Mouse (Mus musculus) brain, adult 2 months (tissue): ENCODE results near the gene Wdr75.

Experiments
- DNase-seq: peaks from one replicate; pipeline ENCODE4 v3.0.0; 2011; ENCODE audit warnings: low read depth, low spot score

Gene Wdr75

DNA sequence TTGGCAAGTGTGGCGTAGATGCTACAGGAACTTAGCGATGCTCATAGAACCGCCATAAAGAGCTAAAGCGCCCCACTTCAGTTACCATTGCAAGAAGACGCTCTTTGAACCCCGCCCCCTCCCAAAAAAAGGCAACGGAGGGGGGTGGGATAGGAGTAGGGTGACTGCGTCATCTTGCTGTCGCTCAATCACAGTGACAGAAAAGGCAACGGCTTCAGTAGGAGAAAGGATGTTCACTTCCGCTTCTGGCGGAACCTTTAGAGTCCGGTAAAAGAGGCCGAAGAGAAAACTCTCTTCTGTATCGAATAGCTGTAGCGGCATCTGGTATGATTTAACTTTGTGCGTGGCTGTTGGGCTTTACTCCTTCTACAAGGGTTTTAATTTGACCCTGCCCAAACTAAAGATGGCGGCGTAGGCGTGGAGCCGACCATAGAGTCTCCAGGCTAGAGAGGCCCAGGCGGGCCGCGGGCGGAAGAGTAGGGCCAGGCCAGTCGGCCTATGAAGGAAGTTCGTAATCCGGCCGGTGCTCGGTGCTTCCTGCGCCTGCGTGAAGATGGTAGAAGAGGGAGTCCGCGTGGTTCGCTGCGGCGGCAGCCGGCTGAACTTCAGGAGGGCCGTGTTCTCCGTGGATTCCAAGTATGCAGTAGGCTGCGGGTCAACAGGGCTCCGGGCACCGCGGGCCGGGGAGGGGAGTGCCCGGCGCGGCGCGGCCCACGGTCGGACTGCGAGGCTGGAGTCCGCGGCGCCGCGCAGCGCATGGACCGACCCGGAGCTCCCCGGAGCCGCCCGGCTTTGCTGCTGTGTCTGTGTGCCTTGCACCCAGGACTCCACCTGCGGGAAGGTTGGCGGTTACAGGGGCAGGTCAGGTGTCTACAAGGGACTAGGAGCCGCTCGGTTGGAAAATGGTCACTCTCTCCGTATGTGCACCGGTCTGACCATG is at the start of gene Wdr75:
Gene Wdr75 (plus strand): TSS at position 198 of the 940 bp plus-strand sequence.
- DNase-seq: peak; percentile 98

DNA sequence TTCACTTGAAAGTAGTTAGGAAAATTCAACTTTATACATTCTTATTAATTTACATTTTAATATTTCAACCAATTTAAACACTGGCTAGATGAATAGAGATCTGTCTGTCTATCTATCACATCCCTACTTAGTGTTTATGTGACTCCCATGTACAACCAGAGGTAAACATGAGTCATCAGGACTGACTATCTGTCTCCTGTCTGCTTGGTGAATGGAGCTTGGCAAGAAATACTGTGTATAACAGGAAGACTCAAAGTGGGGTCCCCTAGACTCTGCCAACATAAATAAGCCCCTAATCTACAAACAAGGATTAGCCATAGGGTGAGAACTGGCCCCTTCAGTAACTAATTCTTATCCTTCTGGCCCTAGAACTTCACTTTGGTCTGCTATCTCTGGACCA is 39.1 kb upstream of the Wdr75 start:
- DNase-seq: no peak

DNA sequence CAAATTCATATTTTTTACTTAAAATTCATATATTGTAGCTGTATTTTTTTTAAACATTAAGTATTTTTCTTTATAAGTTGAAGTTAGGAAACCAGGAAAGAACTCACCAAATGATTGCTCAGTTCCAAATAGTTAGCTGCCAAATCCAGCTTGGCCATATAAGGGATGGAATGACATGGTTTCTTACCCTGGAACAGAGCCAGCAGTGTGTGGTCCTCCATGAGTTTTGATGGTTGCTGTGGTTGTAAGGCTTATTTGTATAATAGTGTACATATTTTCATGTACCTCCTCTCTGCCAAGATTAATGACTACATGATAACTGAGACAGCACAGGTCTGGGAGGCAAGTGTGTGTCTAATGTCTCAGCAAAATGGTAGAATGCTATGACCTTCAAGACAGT is 38.3 kb upstream of the Wdr75 start:
- DNase-seq: no peak

DNA sequence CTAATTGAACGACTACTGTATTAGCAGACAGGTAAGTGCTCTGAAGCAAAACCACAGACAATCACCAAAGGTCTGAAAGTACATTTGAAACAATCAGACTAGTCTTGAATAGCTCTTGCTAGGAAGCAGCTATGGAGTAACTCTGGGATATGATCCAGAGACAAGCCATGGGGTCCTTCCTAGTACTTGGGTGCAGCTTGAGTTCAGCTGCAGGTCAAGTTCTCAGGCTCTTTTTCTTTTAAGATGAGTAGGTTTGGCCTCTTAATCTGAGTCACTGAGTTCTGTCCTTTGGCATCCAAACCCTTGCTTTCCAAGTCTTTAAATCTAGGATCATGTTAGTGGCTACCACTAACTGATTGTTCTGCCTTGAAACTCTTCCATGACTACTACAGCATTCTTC is 37.0 kb upstream of the Wdr75 start:
- no peak for DNase-seq

DNA sequence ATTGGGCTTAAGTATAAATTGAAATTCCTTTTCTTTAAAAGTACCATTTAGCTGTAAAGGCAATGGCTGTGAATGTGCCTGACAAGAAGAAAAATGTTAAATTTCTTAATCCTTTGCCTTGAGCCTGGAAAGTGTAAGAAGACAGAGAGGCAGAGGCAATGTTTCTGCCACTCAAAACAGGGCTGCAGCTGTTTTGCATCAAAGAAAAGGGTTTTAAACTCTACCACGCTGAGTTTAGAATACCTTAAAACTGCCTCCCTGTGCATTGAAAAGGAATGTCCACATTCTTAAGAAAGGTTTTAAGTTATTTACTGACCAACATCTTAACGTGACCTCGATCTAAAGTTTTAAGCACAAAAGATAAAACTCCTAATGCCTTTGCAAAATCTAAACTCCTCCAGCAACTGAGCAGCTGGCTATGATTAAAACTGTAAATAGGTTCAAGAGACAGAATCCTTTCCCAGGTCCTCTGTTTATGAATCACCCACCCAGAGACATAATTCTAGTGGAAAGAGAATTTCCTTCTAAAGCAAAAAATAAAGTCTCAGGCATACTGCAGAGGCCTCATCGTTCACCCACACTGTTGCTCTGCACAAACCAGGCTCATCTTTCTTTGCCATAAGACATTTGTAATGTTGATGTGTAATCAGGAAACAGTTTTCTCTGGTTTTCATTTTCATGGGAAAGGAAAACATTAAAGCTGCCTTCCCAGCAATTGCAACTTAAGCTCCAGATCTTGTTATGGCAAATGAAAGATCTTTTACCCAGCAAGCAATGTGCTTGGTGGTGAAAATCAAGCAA is 34.1 kb upstream of the Wdr75 start:
- peak; percentile 18 for DNase-seq

DNA sequence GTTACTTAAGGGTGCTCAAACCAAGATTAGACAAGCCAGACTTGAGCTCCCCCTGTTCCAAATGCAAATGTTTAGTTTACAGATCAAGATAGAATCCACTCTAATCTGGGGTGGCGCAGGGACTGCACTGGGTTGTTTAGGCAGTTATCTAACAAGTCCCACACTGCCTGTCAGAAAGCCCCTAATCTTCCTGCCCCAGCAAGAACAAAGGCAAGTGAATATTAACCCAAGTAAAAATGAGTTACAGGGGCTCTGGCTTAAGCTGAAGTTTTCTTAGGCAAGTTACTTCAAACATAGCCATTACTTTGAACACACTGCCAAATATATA is 33.5 kb upstream of the Wdr75 start:
- DNase-seq: no peak

DNA sequence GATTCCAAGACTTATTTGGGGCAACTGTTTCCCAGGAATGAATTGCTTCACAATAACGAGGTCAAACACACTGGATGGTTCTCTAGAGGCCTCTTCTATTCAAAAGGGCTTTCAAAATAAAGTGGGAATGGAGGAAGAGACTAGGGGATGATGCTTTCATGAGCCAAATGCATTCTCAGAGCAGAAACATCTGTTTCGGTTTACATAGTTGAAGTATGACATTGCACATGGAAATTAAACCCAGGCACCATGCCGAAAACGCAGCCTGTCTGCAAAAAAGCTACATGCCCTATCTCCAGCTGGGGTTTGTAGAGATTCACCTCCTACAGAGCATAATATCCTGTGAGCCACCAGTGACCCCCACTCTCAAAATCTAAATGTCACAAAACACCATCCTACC is 29.3 kb upstream of the Wdr75 start:
- no peak for DNase-seq

DNA sequence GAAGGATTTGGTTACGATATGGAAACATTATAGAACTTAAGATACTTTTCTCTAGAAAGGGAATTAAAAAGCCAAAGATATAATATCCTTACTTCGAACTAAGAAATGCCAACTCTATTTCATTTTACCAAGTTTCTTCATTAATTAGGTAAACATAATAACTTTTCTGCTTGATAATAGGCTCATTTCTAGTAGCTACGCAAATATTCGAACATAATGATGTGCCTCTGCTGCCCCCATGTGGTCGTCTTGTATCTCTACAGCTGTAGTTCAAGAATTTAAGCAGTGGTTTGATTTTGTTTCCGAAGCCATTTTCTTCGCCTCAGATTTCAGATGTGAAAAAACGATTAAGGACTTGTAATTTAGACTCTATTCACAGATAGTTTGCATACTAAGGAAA is 28.8 kb upstream of the Wdr75 start:
- peak; percentile 77 for DNase-seq

DNA sequence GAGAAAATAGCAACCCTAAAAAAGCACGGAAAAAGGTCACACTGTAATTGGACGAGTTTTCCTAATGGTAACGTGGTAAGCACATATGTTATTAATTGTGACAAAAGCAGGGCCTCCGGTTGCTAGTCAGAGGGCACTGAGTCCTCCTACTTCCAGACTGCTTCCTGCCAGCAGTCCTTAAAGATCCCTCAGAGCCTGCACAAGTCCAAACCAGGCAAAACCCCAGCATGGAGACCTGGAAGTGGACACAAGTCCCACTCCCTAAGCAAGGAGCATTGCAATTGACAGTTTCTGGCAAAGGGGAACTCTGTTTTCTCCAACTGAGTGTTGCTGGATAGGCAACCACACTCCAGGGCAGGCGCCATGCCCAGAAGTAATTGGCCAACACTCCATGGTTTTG is 27.4 kb upstream of the Wdr75 start:
- peak; percentile 10 for DNase-seq

DNA sequence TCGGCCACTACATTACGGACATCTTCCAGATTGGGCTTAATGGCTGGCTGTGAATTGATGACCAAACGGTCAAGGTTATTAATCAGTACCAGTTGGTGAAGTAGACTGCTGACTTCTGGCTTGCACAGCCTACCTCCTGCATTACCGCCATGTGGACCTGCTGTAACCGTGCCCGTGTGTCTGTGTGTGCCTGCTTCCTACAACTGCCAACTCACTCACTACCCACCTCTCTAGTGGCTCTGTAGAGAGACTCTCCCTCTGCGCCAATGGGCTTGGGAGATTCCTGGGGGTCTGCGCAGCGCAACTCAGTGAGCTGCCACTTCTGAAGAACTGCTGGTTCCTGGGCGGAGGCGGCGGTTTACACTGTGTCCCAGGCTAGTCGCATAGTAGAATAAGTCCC is 25.6 kb upstream of the Wdr75 start:
- no peak for DNase-seq

DNA sequence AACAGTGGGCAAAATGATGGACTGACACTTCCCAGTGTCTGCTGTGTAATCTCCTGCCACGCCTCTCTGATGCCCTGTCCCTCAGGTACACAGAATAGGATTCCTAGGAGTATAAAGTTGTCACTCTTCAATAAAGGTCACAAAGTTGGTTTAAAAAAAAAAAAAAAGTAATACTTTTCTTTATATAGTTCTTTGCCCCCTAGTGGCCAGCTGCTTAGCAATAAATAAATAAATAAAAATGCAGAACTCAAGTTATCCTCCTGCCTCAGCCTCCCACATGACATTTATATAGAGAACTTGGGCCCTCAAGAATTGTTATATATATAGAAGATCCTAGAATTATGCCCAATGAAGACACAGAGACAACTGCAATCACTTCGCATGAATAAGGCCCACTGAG is 24.9 kb upstream of the Wdr75 start:
- DNase-seq: no peak

DNA sequence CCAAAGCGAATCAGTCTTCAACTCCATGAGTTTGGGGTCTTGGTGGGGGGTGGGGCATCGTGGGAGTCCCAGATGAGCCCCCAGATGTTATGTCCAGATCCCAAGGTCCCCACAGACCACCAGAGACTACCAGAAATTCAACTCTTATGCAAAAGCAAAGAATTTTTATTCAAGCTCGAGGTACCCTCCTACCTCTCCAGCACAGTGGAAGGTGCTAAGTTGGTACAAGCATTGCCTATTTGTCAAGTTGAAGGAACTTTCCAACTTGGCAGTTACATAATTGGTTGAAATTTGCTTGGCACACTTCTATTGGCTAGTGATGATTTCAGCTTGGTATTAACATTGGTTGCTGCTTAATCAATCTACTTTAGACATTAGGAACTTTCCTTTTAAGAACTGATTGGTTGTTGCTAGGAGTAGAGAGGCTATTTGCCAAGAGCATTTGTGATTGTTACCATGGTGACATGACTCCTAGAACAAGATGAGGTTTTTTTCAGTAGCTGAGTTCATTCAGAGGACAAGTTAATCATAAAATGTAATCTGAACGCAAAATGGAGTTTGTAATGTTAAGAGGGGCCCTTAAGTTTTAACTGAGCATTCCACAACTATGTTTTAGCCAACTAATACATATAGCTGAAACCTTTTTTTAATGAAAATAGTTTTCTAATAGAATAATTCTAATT is 14.2 kb upstream of the Wdr75 start:
- peak; percentile 48 for DNase-seq

DNA sequence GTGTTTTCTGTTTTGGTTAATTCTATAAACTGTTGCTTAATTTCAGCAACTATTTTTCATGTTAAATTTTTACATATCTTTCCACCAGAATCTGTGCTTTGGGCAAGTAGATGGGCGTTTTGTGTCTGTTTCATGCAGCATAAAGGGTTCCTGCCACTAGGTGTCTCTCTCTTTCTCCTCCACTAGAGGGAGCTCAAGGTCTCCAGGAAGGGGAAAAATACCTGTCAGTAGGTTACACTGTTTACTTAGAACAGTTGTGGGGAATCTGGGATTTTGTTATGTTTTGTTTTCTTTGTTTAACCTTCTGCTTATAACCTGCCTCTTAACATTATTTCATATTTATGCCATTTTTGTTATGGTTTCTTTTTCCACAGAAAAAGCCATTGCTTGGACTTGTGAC is 21.9 kb downstream of the Wdr75 start:
- peak; percentile 70 for DNase-seq

DNA sequence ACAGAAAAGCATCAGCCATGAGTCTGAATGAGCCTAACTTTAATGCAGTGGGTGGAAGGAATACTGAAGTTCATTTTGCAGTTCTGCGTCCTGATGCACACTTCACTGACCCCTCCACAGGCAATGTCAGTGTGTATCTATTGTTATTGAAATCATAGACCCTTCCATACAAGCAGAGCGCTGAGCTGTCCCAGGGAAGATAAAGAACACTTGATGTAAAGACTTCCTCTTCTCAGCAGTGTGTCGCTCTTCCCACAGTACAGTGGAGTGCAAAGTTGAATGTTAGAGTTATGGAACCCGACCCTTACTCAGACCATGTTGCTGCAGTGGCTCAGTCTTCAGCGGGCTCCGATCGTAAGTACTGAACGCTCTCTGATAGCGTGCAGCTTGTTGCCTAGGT is 23.6 kb downstream of the Wdr75 start:
- no peak for DNase-seq

DNA sequence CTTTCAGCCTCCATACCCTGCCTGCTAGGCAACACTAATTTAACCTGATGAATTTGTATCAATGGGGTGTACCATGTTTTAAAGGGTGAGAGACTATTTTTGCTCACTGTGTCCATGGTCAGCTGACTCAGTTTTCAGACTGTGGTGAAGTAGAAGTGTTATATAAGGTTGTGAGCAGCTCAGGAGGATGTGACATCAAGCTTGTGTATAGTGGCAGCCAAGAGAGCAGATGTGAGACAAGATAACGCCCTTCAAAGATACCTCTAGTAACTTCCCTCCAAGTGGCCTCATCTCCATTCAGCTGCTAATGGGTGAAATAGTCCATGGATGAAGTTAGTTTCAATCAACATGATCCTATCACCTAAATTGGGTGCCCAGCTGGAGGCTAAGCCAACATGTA is 29.5 kb downstream of the Wdr75 start:
- DNase-seq: no peak

DNA sequence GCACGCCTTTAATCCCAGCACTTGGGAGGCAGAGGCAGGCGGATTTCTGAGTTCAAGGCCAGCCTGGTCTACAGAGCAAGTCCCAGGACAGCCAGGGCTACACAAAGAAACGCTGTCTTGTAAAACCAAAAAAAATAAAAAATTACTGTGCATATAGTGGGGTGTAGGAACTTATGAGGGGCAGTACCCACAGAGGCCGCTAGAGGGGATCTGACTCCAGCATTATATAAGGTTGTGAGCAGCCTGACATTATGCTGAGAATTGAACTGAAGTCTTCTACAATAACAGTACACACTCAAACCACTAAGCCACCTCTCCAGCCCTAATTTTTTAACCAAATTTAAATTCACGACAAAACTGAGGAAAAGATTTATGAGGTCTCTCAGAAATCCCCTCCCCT is 30.2 kb downstream of the Wdr75 start:
- peak; percentile 72 for DNase-seq

DNA sequence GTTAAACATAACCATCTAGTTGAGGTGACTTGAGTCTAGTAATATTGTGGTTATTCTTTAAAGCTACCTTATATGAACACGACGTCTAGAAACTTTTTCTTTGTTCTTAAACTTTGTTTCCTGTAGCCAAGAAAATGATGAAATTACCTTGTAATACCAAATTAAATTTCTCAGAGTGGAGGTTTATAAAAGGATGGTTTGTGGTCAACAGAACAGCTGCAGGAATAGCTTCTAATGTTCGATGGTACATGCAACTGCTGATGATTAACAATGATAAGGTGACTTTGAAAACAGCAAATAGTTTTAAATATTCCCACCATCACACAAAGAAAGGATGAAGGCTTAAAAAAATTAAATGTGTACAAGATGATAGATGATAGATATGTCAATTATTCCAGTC is 30.7 kb downstream of the Wdr75 start:
- DNase-seq: no peak

DNA sequence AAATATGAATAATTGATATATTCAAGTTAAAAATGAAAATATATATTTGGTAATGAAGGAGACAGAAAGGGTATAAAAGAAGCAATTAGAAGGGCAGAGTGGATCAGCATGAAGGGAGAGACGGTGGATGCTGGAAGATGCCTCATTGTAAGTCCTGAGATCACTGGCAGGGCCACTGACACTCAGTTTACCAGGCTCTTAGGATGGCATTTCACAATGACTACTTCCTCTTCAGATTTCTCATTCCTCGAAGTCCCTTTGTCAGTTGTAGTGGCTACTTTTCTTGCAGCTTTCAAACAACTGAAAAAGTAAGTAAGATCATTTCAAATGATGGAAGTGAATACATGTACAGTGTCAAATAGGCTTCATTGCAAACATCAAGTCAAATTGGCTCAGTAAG is 31.2 kb downstream of the Wdr75 start:
- no peak for DNase-seq

DNA sequence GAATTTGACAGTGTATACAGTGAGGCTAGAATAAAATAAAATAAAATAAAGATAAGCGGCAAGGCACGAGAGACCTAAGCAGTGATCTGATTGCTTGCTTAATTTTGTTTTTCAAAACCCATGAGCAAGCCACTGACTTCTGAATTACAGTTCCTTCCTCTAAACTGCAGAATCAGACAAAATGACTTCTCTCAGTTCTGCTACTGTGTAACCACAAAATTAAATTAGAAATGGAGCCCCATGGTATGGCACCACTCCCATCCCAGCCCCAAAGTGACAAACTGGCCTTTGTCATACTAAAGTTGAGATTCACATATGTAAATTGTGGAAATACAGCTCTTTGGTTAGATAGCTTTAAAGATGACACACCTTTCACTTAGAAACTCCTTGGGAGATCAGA is 31.8 kb downstream of the Wdr75 start:
- DNase-seq: no peak

DNA sequence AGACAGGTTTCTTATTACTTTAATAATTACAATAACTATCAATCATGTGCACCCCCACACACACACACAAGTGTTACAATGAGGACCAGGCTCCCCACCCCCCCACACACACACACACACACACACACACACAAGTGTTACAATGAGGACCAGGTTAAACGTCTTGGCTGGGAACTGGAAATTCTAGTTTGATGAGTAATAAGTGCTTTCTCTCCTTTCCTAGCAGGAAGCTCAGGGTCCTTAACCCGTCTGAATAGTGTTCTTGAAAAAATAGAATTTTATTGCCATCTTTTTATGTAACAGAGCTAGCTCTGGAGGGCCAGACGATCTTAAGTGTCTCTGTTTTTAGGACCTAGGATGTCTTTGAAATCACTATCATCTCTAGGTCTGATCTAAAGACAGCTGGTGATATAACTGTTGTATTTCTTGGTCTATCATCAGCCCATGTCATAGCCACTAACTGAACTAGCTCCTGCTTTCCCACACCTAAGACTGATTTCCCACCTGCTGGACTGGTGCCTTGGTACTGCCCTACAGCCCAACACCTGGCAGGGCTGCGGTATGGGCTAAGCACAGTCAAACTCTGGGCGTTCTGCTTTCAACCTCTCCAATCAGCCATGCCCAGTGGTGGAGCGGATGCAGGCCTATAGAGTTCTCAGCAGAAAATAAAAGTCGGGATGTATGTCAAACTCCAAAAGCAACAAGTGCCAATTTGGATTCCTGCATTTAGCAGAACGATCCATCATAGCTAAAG is 35.7 kb downstream of the Wdr75 start:
- no peak for DNase-seq

DNA sequence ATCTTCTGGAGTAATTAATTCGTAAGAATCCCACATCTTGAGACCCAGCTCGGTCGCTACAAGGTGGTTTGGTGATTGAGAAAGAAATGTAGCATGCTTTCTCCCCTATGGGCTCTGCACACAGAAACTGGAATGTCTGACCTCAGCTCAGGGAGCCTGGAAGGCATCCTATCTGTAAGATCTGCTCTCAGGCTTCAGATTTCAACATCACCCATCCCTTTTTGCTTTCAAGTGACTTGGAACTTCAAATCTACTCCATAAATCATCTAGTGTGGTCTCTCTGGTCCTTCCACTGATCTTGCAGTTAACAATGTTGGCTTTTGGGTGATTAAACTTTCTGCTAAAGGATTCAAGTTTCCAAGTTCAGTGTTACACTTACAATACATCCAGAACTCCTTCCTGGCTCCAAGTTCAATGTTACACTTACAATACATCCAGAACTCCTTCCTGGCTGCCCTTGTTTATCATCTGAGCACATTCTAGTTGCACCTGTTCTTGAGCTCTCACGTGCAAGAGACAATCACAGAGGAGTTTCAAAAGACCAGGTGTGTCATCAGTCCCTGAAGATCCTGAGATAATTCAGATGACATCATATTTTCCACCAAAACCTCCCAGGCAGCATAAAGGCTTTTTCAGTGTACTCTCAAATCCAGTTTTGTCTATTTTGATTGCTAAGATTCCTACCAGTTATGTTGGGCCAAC is 40.5 kb downstream of the Wdr75 start:
- no peak for DNase-seq
